ENCODE assay signal across 7 mouse cellular contexts in the genomic region with DNA sequence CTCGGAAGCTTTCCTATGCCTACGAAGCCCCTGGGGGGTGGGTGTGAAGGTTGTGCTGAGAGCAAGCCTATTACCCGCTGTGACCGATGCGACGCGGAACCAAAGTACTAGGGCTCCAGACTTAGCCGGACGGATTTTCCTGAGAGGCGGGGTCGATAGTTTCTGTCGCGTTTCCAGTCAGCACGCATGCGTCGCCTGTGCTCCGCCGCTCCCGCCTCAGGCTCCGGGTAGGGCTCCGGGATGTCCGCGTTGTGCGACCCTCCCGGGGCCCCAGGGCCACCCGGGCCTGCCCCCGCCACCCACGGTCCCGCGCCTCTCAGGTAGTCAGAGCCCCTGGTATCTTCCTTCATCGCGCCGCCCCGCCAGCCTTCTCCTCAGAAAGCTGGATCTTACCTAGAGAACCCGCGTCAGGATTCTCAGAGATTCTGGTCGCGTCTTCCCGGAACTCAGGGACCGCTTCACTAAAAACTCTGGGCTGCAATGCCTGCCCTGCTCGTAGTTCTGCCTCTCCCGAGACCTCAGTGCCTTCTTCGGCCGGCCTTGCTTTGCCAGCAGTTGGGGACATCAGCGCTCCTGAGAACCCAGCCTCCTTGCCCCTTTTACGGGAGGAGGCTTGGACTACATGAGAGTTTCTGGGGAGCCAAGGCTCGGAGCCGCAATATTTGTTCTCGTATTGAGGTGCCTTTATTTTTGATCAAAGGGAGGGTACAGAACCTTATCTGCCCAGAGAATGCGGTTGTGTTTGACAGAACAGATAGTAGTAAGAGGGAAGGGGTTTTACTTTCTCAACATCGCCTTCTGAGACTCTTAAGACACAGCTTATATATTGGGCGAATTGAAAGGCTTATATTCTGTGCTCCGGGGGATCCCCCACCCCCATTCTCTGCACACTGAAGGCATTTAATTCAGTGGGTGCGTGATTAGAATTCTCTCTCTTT. TPM values are rescaled to one million over a fixed set of nuclear protein-coding genes. Genes with fewer than 3 reads are reported as not detected.
A peak's percentile ranks its signal among the peaks of the same experiment; 100 is the strongest.
DNase-seq lines count a peak whose midpoint lies in the region; ATAC-seq and TF ChIP-seq lines count a peak whose summit lies in the region.

TSS of gene Ints5 (plus strand) at position 177 of the 938 bp plus-strand sequence.

- H3K27me3 ChIP-seq in intestine, postnatal 0 days (replicated peaks; ENCODE audit: control insufficient read depth, insufficient read depth, low read length) = no peaks in the 10 kb centered on the region
- no peaks in the 10 kb centered on the region for H3K27me3 ChIP-seq in midbrain, embryonic 11.5 days (ENCODE audit: control insufficient read depth, insufficient read depth, low read length)

- H3K4me3 ChIP-seq in intestine, postnatal 0 days (ENCODE audit: low read depth, low read length) = peak within 1 kb of the TSS; percentile 93
- H3K4me3 ChIP-seq in midbrain, embryonic 11.5 days (ENCODE audit: low read depth, low read length) = peak within 1 kb of the TSS; percentile 87

- no peaks in the 10 kb centered on the region for H3K9me3 ChIP-seq in intestine, postnatal 0 days (ENCODE audit: control insufficient read depth)
- H3K9me3 ChIP-seq in midbrain, embryonic 11.5 days (ENCODE audit: control insufficient read depth, low read length) = no peaks in the 10 kb centered on the region

- H3K4me2 ChIP-seq in intestine, postnatal 0 days (replicated peaks; ENCODE audit: low read depth) = peak within 1 kb of the TSS; percentile 73
- peak within 1 kb of the TSS; percentile 74 for H3K4me2 ChIP-seq in midbrain, embryonic 11.5 days

- intact Hi-C loops in left cerebral cortex, postnatal 4 days (cut with DNase I) = no loop called here

- TF ChIP-seq CTCF in intestine, postnatal 0 days (IDR thresholded peaks at IDR 0.05; ENCODE audit: low read depth) = no peak

- DNase-seq in adrenal gland, postnatal 14 days = peak; percentile 92
- DNase-seq in embryo, embryonic 9.5 days (ENCODE audit: extremely low spot score) = peak; percentile 90
- no peak for DNase-seq in gonadal fat pad, adult 2 months (ENCODE audit: low read depth)
- peak; percentile 81 for DNase-seq in left cerebral cortex, postnatal 4 days
- peak; percentile 98 for DNase-seq in midbrain, embryonic 11.5 days (ENCODE audit: low spot score, missing footprints)
- peak; percentile 82 for DNase-seq in right cerebral cortex, postnatal 4 days

- peak within 1 kb of the TSS; percentile 84 for H3K27ac ChIP-seq in intestine, postnatal 0 days (ENCODE audit: low read depth, low read length)
- peak within 1 kb of the TSS; percentile 80 for H3K27ac ChIP-seq in midbrain, embryonic 11.5 days (ENCODE audit: low read depth, low read length)

- H3K36me3 ChIP-seq in intestine, postnatal 0 days (ENCODE audit: control insufficient read depth, insufficient read depth) = peaks cover 24% of the 10 kb centered on the region
- peaks cover 9% of the 10 kb centered on the region for H3K36me3 ChIP-seq in midbrain, embryonic 11.5 days (ENCODE audit: control insufficient read depth, insufficient read depth, low read length)

- 1% methylated on average over 54 of the region's 54 CpGs for WGBS in intestine, postnatal 0 days
- WGBS in midbrain, embryonic 11.5 days = 4% methylated on average over 54 of the region's 54 CpGs

- H3K9ac ChIP-seq in intestine, postnatal 0 days (ENCODE audit: low read depth, low read length) = peak within 1 kb of the TSS; percentile 91
- H3K9ac ChIP-seq in midbrain, embryonic 11.5 days (ENCODE audit: low read length) = peak within 1 kb of the TSS; percentile 87

- ATAC-seq in intestine, postnatal 0 days = peak; percentile 35
- peak; percentile 65 for ATAC-seq in midbrain, embryonic 11.5 days (ENCODE audit: low FRiP score)

- H3K4me1 ChIP-seq in intestine, postnatal 0 days (replicated peaks; ENCODE audit: control insufficient read depth, insufficient read depth, low read length) = no peaks in the 10 kb centered on the region
- H3K4me1 ChIP-seq in midbrain, embryonic 11.5 days (ENCODE audit: control insufficient read depth, insufficient read depth, low read length) = peaks cover 15% of the 10 kb centered on the region

RNA-seq across cellular contexts. Expression of gene Ints5, which starts in this region (rescaled TPM):
- total RNA-seq in adrenal gland, postnatal 14 days (2021) = 22.5 and 23.1 TPM in 2 replicates
- 18.3 and 18.5 TPM in 2 replicates for polyA plus RNA-seq in gonadal fat pad, adult 2 months (2012; rRNA removed)
- 14.5 and 16.1 TPM in 2 replicates for polyA plus RNA-seq in intestine, postnatal 0 days (2015; fragmentation: Nextera tagmentation; extraction: Ambion mirVana)
- total RNA-seq in left cerebral cortex, postnatal 4 days (2021) = 10 to 100 TPM; 25.3 to 25.6 TPM
- polyA plus RNA-seq in midbrain, embryonic 11.5 days (2014; fragmentation: Nextera tagmentation; extraction: Ambion mirVana) = 29.7 and 33.3 TPM in 2 replicates
